Mouse (Mus musculus) liver, postnatal 0 days (tissue): Measurements from ENCODE around the gene Slc17a1.

Experiments
- CTCF ChIP-seq: sonication (generic); IDR thresholded peaks from 2 replicates; pipeline ENCODE4 v1.5.1; 2016; ENCODE audit warnings: antibody characterized with exemption, low read depth
- EP300 ChIP-seq: IDR thresholded peaks from 2 replicates; pipeline ENCODE4 v1.6.1; 2016; ENCODE audit warnings: antibody characterized with exemption, low read depth, mild to moderate bottlenecking

GRCm38 (mm10) chr13:23910121-23910520 is 42.6 kb downstream of the Slc17a1 start:
- TF ChIP-seq CTCF (no peak), EP300 (no peak)
